10 mouse cellular contexts compared by ENCODE assay signal in genomic region chr19:23401469-23402135, GRCm38 (mm10). TPM values are rescaled to one million over a fixed set of nuclear protein-coding genes. Genes with fewer than 3 reads are reported as not detected.
DNase-seq lines count a peak whose midpoint lies in the region; ATAC-seq lines count a peak whose summit lies in the region.
"Had no signal": no experiment of that assay in that cellular context is flagged by ENCODE, and none has a peak within 500 bp of the region (broad histone marks: within the 10 kb centered on the region; RNA-seq: fewer than 3 reads in every experiment).

No protein-coding gene starts in this region.

- H3K9ac ChIP-seq in intestine, embryonic 16.5 days (ENCODE audit: low read depth, low read length) = no peak overlapping the region
- H3K9ac ChIP-seq in stomach, embryonic 14.5 days (replicated peaks; ENCODE audit: low read depth, low read length) = no peak overlapping the region

- ATAC-seq in intestine, embryonic 16.5 days = peak; percentile 78
- no peak; the same call in 1 of the 2 replicates for ATAC-seq in stomach, embryonic 14.5 days (ENCODE audit: insufficient number of reproducible peaks, insufficient read depth, low FRiP score, low read depth)

- WGBS in intestine, embryonic 16.5 days = 22% methylated on average over 12 of the region's 12 CpGs
- 30% methylated on average over 12 of the region's 12 CpGs for WGBS in stomach, embryonic 14.5 days

- intact Hi-C loops in left cerebral cortex, postnatal 4 days (cut with DNase I) = no loop called here
- intact Hi-C loops in left cerebral cortex, postnatal 14 days (cut with DNase I) = no loop called here
- intact Hi-C loops in gastrocnemius, postnatal 36 days (cut with DNase I) = no loop called here

- no peaks in the 10 kb centered on the region for H3K36me3 ChIP-seq in intestine, embryonic 16.5 days (ENCODE audit: control insufficient read depth, insufficient read depth, low read length)
- H3K36me3 ChIP-seq in stomach, embryonic 14.5 days (ENCODE audit: control insufficient read depth, insufficient read depth, low read length) = no peaks in the 10 kb centered on the region

- H3K27me3 ChIP-seq in intestine, embryonic 16.5 days (replicated peaks; ENCODE audit: control insufficient read depth, insufficient read depth, low read length) = no peaks in the 10 kb centered on the region
- H3K27me3 ChIP-seq in stomach, embryonic 14.5 days (ENCODE audit: control insufficient read depth, insufficient read depth, low read length) = no peaks in the 10 kb centered on the region

- H3K4me3 ChIP-seq in intestine, embryonic 16.5 days (ENCODE audit: low read length) = no peak overlapping the region
- no peak overlapping the region for H3K4me3 ChIP-seq in stomach, embryonic 14.5 days (ENCODE audit: low read depth, low read length)

- H3K9me3 ChIP-seq in intestine, embryonic 16.5 days (ENCODE audit: control insufficient read depth, low read length) = no peaks in the 10 kb centered on the region
- H3K9me3 ChIP-seq in stomach, embryonic 14.5 days (ENCODE audit: control insufficient read depth, low read depth, low read length) = no peaks in the 10 kb centered on the region

- H3K4me1 ChIP-seq in intestine, embryonic 16.5 days (ENCODE audit: control insufficient read depth, insufficient read depth, low read length) = peaks cover 2% of the 10 kb centered on the region
- H3K4me1 ChIP-seq in stomach, embryonic 14.5 days (ENCODE audit: control insufficient read depth, insufficient read depth, low read length) = 0 out of 2 replicates have a peak, but pooled peaks cover 7% of the 10 kb centered on the region

- H3K27ac ChIP-seq in intestine, embryonic 16.5 days (ENCODE audit: low read length) = peak overlapping the region; percentile 23; the same call in 1 of the 2 replicates
- H3K27ac ChIP-seq in stomach, embryonic 14.5 days (ENCODE audit: low read length) = peak overlapping the region; percentile 66

- DNase-seq in left cerebral cortex, postnatal 4 days = peak; percentile 67
- no peak for DNase-seq in left cerebral cortex, postnatal 14 days (ENCODE audit: low spot score in 2 of 2)
- peak; percentile 12 for DNase-seq in embryo, embryonic 9.5 days (ENCODE audit: extremely low spot score)
- no peak for DNase-seq in natural killer cell, adult 2 months (ENCODE audit: low spot score in 2 of 2)
- no peak for DNase-seq in cerebellum, postnatal 25 days
- no peak for DNase-seq in gastrocnemius, postnatal 36 days
- DNase-seq: cerebellum, adult 9-10 months; thymus, postnatal 14 days had no signal

- H3K4me2 ChIP-seq in intestine, embryonic 16.5 days (ENCODE audit: low read depth, low read length) = no peak overlapping the region
- H3K4me2 ChIP-seq in stomach, embryonic 14.5 days (replicated peaks; ENCODE audit: low read depth, low read length) = no peak overlapping the region

RNA-seq across cellular contexts. Expression of gene Mamdc2, which starts 46.6 kb away (rescaled TPM):
- 1 to 10 TPM; 2.1 to 2.4 TPM for total RNA-seq in left cerebral cortex, postnatal 4 days (2021)
- total RNA-seq in left cerebral cortex, postnatal 14 days (2021) = 1 to 10 TPM; 1.5 to 1.6 TPM
- polyA plus RNA-seq in intestine, embryonic 16.5 days (2015; fragmentation: Nextera tagmentation; extraction: Ambion mirVana) = 2.0 and 2.1 TPM in 2 replicates
- 5.0 and 5.3 TPM in 2 replicates for polyA plus RNA-seq in stomach, embryonic 14.5 days (2014; fragmentation: Nextera tagmentation; extraction: Ambion mirVana)
- total RNA-seq in gastrocnemius, postnatal 36 days (2021) = under 1 TPM; 0.89 to 0.92 TPM

Comparison
In these comparisons a context has a peak if more than half of its experiments do, and no peak if none do; other contexts are left out.
1. DNase-seq: peak in left cerebral cortex, postnatal 4 days (single experiment) and embryo, embryonic 9.5 days (single experiment); none in left cerebral cortex, postnatal 14 days (0 of 2), natural killer cell, adult 2 months (0 of 2), cerebellum, postnatal 25 days (0 of 2) and gastrocnemius, postnatal 36 days (0 of 2).